Mouse (Mus musculus) intestine, postnatal 0 days (tissue): Measurements from ENCODE around the gene Polr3e. TPM values are rescaled to one million over a fixed set of nuclear protein-coding genes. Genes with fewer than 3 reads are reported as not detected.

Source experiments
- ATAC-seq: fragments of 200-750 bp; cut with Nextera tagmentation; 2 replicates; pipeline ENCODE4 v1.8.0; 2017; ENCODE audit warnings: mild to moderate bottlenecking, moderate TSS enrichment, moderate library complexity
- H3K27ac ChIP-seq: fragments of 300-500 bp; sonication (generic); 2 replicates; pipeline ENCODE4 v1.5.1; 2014; ENCODE audit warnings: mild to moderate bottlenecking, low read depth, low read length, moderate library complexity
- H3K27me3 ChIP-seq: fragments of 300-500 bp; sonication (generic); replicated peaks from 2 replicates; pipeline ENCODE4 v1.6.1; 2014; ENCODE audit warnings: low read length, mixed read lengths; ENCODE audit not compliant: control insufficient read depth, insufficient read depth
- H3K36me3 ChIP-seq: fragments of 300-500 bp; sonication (generic); 2 replicates; pipeline ENCODE4 v1.6.1; 2014; ENCODE audit warnings: mild to moderate bottlenecking, moderate library complexity; ENCODE audit not compliant: control insufficient read depth, insufficient read depth
- H3K4me1 ChIP-seq: fragments of 300-500 bp; sonication (generic); replicated peaks from 2 replicates; pipeline ENCODE4 v1.6.1; 2014; ENCODE audit warnings: antibody characterized with exemption, low read length, mixed read lengths; ENCODE audit not compliant: control insufficient read depth, insufficient read depth
- H3K4me2 ChIP-seq: fragments of 300-500 bp; sonication (generic); replicated peaks from 2 replicates; pipeline ENCODE4 v1.6.1; 2014; ENCODE audit warnings: low read depth, mild to moderate bottlenecking, moderate library complexity
- H3K4me3 ChIP-seq: fragments of 300-500 bp; sonication (generic); 2 replicates; pipeline ENCODE4 v1.5.1; 2014; ENCODE audit warnings: low read depth, low read length
- H3K9ac ChIP-seq: fragments of 300-500 bp; sonication (generic); 2 replicates; pipeline ENCODE4 v1.6.1; 2014; ENCODE audit warnings: mild to moderate bottlenecking, low read depth, low read length
- H3K9me3 ChIP-seq: fragments of 300-500 bp; sonication (generic); 2 replicates; pipeline ENCODE4 v1.6.1; 2016; ENCODE audit warnings: mixed run types; ENCODE audit not compliant: control insufficient read depth
- CTCF ChIP-seq: sonication (generic); IDR thresholded peaks from 2 replicates; pipeline ENCODE4 v1.5.1; 2016; ENCODE audit warnings: low read depth, mild to moderate bottlenecking, control low read depth, antibody characterized with exemption, moderate library complexity
- WGBS: fragments of 180-500 bp; shearing (Covaris S2); extraction: QIAGEN DNeasy Blood & Tissue Kit; methylation state at CpG from one replicate; pipeline ENCODE4 v1.1.7; 2014; 5-methylcytosine and 5-hydroxymethylcytosine counted together
- polyA plus RNA-seq: library from polyadenylated mRNA; unstranded; fragments of >200 nt; fragmentation: Nextera tagmentation; extraction: Ambion mirVana; gene quantifications from 2 replicates; pipeline ENCODE4 v1.2.1, GENCODE M21; 2015

Gene Polr3e
- polyA plus RNA-seq, 1 experiment from 2014 or later = 18.3 TPM

DNA sequence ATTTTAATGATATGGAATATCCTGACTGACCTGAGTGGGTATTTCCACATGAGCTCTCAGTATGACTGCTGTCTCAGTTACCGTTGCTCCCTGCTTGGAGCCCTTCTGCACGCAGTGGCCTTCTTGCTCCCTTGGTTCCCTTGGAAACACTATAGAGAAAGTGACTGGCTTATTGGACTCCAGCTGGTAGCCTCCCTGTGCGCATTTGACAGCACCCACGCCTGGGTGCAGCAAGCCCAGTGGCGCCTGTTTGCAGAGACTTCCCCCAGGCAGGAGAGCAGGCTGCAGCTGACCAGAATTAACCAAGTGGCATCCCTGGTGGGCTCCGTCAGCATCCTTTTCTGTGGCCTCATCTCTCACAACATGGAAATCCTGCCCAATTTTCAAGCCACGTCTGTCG, 73.6 kb downstream of the Polr3e start:
- no peak overlapping the region for H3K4me3 ChIP-seq
- no peak for TF ChIP-seq CTCF

More for the DNA sequence above, 73.6 kb downstream of the Polr3e start:
- 79% methylated on average over 8 of the region's 8 CpGs for WGBS
- Histone ChIP-seq H3K27me3 (no peaks in the 10 kb centered on the region), H3K9ac (no peak overlapping the region), H3K9me3 (no peaks in the 10 kb centered on the region), H3K36me3 (no peaks in the 10 kb centered on the region), H3K4me2 (no peak overlapping the region), H3K4me1 (no peaks in the 10 kb centered on the region), H3K27ac (no peak overlapping the region)
- no peak for ATAC-seq

Other genes starting within 250 kb of the Polr3e start
- gene Pdzd9, start 247.4 kb upstream of the Polr3e start, polyA plus RNA-seq = 0.33 and 0.68 TPM in 2 replicates
- gene Mosmo, start 240.1 kb upstream of the Polr3e start, polyA plus RNA-seq = 7.0 and 7.4 TPM in 2 replicates
- gene Vwa3a, start 178.4 kb upstream of the Polr3e start, polyA plus RNA-seq = 0.25 and 0.33 TPM in 2 replicates
- not detected in 2 replicates for gene Gm5737, start 105.4 kb upstream of the Polr3e start, polyA plus RNA-seq
- 14.1 and 14.2 TPM in 2 replicates for gene Eef2k, start 74.9 kb upstream of the Polr3e start, polyA plus RNA-seq
- 119 and 124 TPM in 2 replicates for gene Cdr2, start 64.6 kb downstream of the Polr3e start, polyA plus RNA-seq
- 1.4 and 1.5 TPM in 2 replicates for gene Mfsd13b, start 64.8 kb downstream of the Polr3e start, polyA plus RNA-seq
- gene Mettl9, start 116.7 kb downstream of the Polr3e start, polyA plus RNA-seq = 85.4 and 89.4 TPM in 2 replicates
- 1.3 and 1.8 TPM in 2 replicates for gene Igsf6, start 156.8 kb downstream of the Polr3e start, polyA plus RNA-seq
- 0.10 and 0.17 TPM in 2 replicates for gene Otoa, start 163.9 kb downstream of the Polr3e start, polyA plus RNA-seq